In genomic region chrX:31764001-31764400, GRCm38 (mm10) we compare ENCODE assay signal across 27 mouse cellular contexts. TPM values are rescaled to one million over a fixed set of nuclear protein-coding genes. Genes with fewer than 3 reads are reported as not detected.
DNase-seq lines count a peak whose midpoint lies in the region; ATAC-seq and TF ChIP-seq lines count a peak whose summit lies in the region.
"Had no signal": no experiment of that assay in that cellular context is flagged by ENCODE, and none has a peak within 500 bp of the region (broad histone marks: within the 10 kb centered on the region; RNA-seq: fewer than 3 reads in every experiment).

No protein-coding gene starts in this region.

- no peak for TF ChIP-seq POLR2A in MEL (IDR thresholded peaks at IDR 0.05; ENCODE audit: control insufficient read depth in 1 of 2, insufficient read depth in 1 of 2, low read depth in 1 of 2, low read length in 2 of 2, poor library complexity in 1 of 2)

- intact Hi-C loops in heart, postnatal 36 days (cut with DNase I): no loop called here

- no peak overlapping the region for H3K9ac ChIP-seq in heart, postnatal 0 days (replicated peaks; ENCODE audit: low read depth, low read length)
- H3K9ac ChIP-seq in lung, postnatal 0 days (replicated peaks; ENCODE audit: low read depth): no peak overlapping the region
- no peak overlapping the region for H3K9ac ChIP-seq in MEL (ENCODE audit: control insufficient read depth, low read depth, low read length, poor library complexity, severe bottlenecking)

- peak; percentile 68 for DNase-seq in heart, postnatal 0 days (ENCODE audit: low spot score)
- no peak for DNase-seq in heart, postnatal 36 days
- DNase-seq in lung, postnatal 0 days (ENCODE audit: low spot score): peak; percentile 67
- no peak for DNase-seq in lung, postnatal 4 days
- peak; percentile 1 for DNase-seq in MEL (ENCODE audit: low read depth, low spot score)
- no peak for DNase-seq in left cerebral cortex, adult 8-10 months (ENCODE audit: low spot score in 2 of 2)
- DNase-seq: adrenal gland, adult 2 months; adrenal gland, adult 8-10 months; adrenal gland, postnatal 10 days; adrenal gland, postnatal 14 days; adrenal gland, postnatal 25 days; adrenal gland, postnatal 36 days; B cell, adult 2 months; cerebellum, adult 11 months; cerebellum, adult 11-12 months; cerebellum, adult 18-20 months; cerebellum, adult 2 months had no signal

- no peaks in the 10 kb centered on the region for H3K27me3 ChIP-seq in heart, postnatal 0 days (ENCODE audit: control insufficient read depth, insufficient read depth, low read length)
- no peaks in the 10 kb centered on the region for H3K27me3 ChIP-seq in lung, postnatal 0 days (replicated peaks; ENCODE audit: insufficient read depth, low read length)
- H3K27me3 ChIP-seq in MEL (ENCODE audit: control insufficient read depth in 1 of 2, insufficient read depth in 2 of 2, low read length in 2 of 2): no peaks in the 10 kb centered on the region
- H3K27me3 ChIP-seq: CH12.LX, Patski had no signal

- WGBS in heart, postnatal 0 days: 58% methylated on average over 1 of the region's 1 CpGs
- WGBS in lung, postnatal 0 days: 76% methylated on average over 1 of the region's 1 CpGs

- no peak for ATAC-seq in heart, postnatal 0 days (ENCODE audit: insufficient read depth, low read depth)
- ATAC-seq in lung, postnatal 0 days: no peak
- ATAC-seq: activated CD4-positive, CD25-positive, alpha-beta regulatory T cell, adult 4 months; CD4-positive, CD25-positive, alpha-beta regulatory T cell, adult 4 months; Patski had no signal

- no peak overlapping the region for H3K4me3 ChIP-seq in heart, postnatal 0 days (ENCODE audit: low read depth, low read length)
- no peak overlapping the region for H3K4me3 ChIP-seq in lung, postnatal 0 days (ENCODE audit: low read depth, low read length)
- no peak overlapping the region for H3K4me3 ChIP-seq in MEL (ENCODE audit: control insufficient read depth in 1 of 2, insufficient read depth in 1 of 2, low read depth in 2 of 2, low read length in 2 of 2)

- H3K4me1 ChIP-seq in heart, postnatal 0 days (ENCODE audit: control insufficient read depth, insufficient read depth): no peaks in the 10 kb centered on the region
- H3K4me1 ChIP-seq in lung, postnatal 0 days (ENCODE audit: insufficient read depth, low read depth, low read length): no peaks in the 10 kb centered on the region
- no peaks in the 10 kb centered on the region for H3K4me1 ChIP-seq in MEL (ENCODE audit: control insufficient read depth in 1 of 2, insufficient read depth in 2 of 2, low read length in 2 of 2)

- no peak for TF ChIP-seq EP300 in heart, postnatal 0 days (IDR thresholded peaks at IDR 0.05; ENCODE audit: low read depth)
- no peak for TF ChIP-seq EP300 in lung, postnatal 0 days (IDR thresholded peaks at IDR 0.05)
- TF ChIP-seq EP300 in MEL (IDR thresholded peaks at IDR 0.05; ENCODE audit: low read depth in 1 of 2, low read length in 2 of 2): no peak

- no peak for TF ChIP-seq CTCF in heart, postnatal 0 days (IDR thresholded peaks at IDR 0.05; ENCODE audit: low read depth)
- TF ChIP-seq CTCF in lung, postnatal 0 days (IDR thresholded peaks at IDR 0.05): no peak
- TF ChIP-seq CTCF in MEL (IDR thresholded peaks at IDR 0.05 in 2 of 3, conservative IDR thresholded peaks at IDR 0.05 in 1 of 3; ENCODE audit: control insufficient read depth in 1 of 3, insufficient read depth in 1 of 3, low read depth in 2 of 3, low read length in 3 of 3, poor library complexity in 1 of 3, severe bottlenecking in 1 of 3): no peak

- no peak for TF ChIP-seq RAD21 in MEL (IDR thresholded peaks at IDR 0.05; ENCODE audit: low read depth, low read length)

- no peak overlapping the region for H3K4me2 ChIP-seq in heart, postnatal 0 days (ENCODE audit: low read depth, low read length)
- no peak overlapping the region for H3K4me2 ChIP-seq in lung, postnatal 0 days (replicated peaks; ENCODE audit: low read depth, low read length)

- H3K9me3 ChIP-seq in heart, postnatal 0 days (replicated peaks; ENCODE audit: control insufficient read depth, low read length): peaks cover 64% of the 10 kb centered on the region
- peaks cover 44% of the 10 kb centered on the region for H3K9me3 ChIP-seq in lung, postnatal 0 days (ENCODE audit: low read length)
- no peaks in the 10 kb centered on the region for H3K9me3 ChIP-seq in MEL (replicated peaks; ENCODE audit: insufficient read depth, low read length)

- no peaks in the 10 kb centered on the region for H3K79me2 ChIP-seq in MEL (ENCODE audit: control insufficient read depth, insufficient read depth, low read length, poor library complexity)

- no peaks in the 10 kb centered on the region for H3K36me3 ChIP-seq in heart, postnatal 0 days (replicated peaks; ENCODE audit: control insufficient read depth, insufficient read depth, low read length)
- H3K36me3 ChIP-seq in lung, postnatal 0 days (ENCODE audit: insufficient read depth, low read length): no peaks in the 10 kb centered on the region
- H3K36me3 ChIP-seq in MEL (ENCODE audit: control insufficient read depth in 1 of 2, insufficient read depth in 2 of 2, low read length in 2 of 2): no peaks in the 10 kb centered on the region
- H3K36me3 ChIP-seq: G1E had no signal

- H3K27ac ChIP-seq in heart, postnatal 0 days (ENCODE audit: low read depth): no peak overlapping the region
- no peak overlapping the region for H3K27ac ChIP-seq in lung, postnatal 0 days (ENCODE audit: low read length)
- no peak overlapping the region for H3K27ac ChIP-seq in MEL (ENCODE audit: control insufficient read depth, low read depth, low read length)

TF ChIP-seq in MEL, 35 proteins besides CTCF, POLR2A, EP300 and RAD21:
- no peak for TF ChIP-seq HCFC1 (IDR thresholded peaks at IDR 0.05; ENCODE audit: low read depth, low read length)
- TF ChIP-seq MEF2A (IDR thresholded peaks at IDR 0.05; ENCODE audit: extremely low read depth, insufficient replicate concordance, low read depth, low read length, poor library complexity, severe bottlenecking): no peak
- TF ChIP-seq USF2 (IDR thresholded peaks at IDR 0.05; ENCODE audit: borderline replicate concordance in 1 of 2, insufficient read depth in 1 of 2, low read depth in 1 of 2, low read length in 2 of 2): no peak
- no peak for TF ChIP-seq TAL1 (IDR thresholded peaks at IDR 0.05; ENCODE audit: low read length)
- no peak for TF ChIP-seq MAZ (IDR thresholded peaks at IDR 0.05; ENCODE audit: low read depth, low read length)
- TF ChIP-seq USF1 (IDR thresholded peaks at IDR 0.05; ENCODE audit: low read depth, low read length): no peak
- TF ChIP-seq JUND (IDR thresholded peaks at IDR 0.05; ENCODE audit: low read depth, low read length): no peak
- TF ChIP-seq CHD2 (IDR thresholded peaks at IDR 0.05; ENCODE audit: low read length): no peak
- no peak for TF ChIP-seq ZMIZ1 (IDR thresholded peaks at IDR 0.05; ENCODE audit: low read depth, low read length)
- TF ChIP-seq E2F4 (IDR thresholded peaks at IDR 0.05; ENCODE audit: borderline replicate concordance, low read depth, low read length): no peak
- TF ChIP-seq ELF1 (IDR thresholded peaks at IDR 0.05; ENCODE audit: low read depth, low read length): no peak
- TF ChIP-seq POLR2AphosphoS2 (IDR thresholded peaks at IDR 0.05; ENCODE audit: low read length): no peak
- no peak for TF ChIP-seq POLR2AphosphoS5 (IDR thresholded peaks at IDR 0.05; ENCODE audit: borderline replicate concordance, low read depth, low read length)
- TF ChIP-seq TBP (IDR thresholded peaks at IDR 0.05; ENCODE audit: low read depth, low read length): no peak
- no peak for TF ChIP-seq ZNF384 (IDR thresholded peaks at IDR 0.05; ENCODE audit: low read depth, low read length)
- no peak for TF ChIP-seq BHLHE40 (IDR thresholded peaks at IDR 0.05; ENCODE audit: borderline replicate concordance, low read depth, low read length)
- TF ChIP-seq SIN3A (IDR thresholded peaks at IDR 0.05; ENCODE audit: low read length): no peak
- no peak for TF ChIP-seq ETS1 (IDR thresholded peaks at IDR 0.05; ENCODE audit: low read depth, low read length)
- no peak for TF ChIP-seq SMC3 (IDR thresholded peaks at IDR 0.05; ENCODE audit: low read depth, low read length)
- TF ChIP-seq RCOR1 (IDR thresholded peaks at IDR 0.05; ENCODE audit: low read depth, low read length): no peak

RNA-seq across cellular contexts. Expression of gene Btbd35f25, which starts 47.0 kb away (rescaled TPM):
- total RNA-seq in heart, postnatal 0 days (2014; rRNA removed; ENCODE audit: low replicate concordance): not detected in 2 replicates
- polyA plus RNA-seq in heart, postnatal 0 days (2015; fragmentation: Nextera tagmentation; extraction: Ambion mirVana): not detected in 2 replicates
- total RNA-seq in heart, postnatal 36 days (2021): not detected
- not detected in 2 replicates for polyA plus RNA-seq in lung, postnatal 0 days (2015; fragmentation: Nextera tagmentation; extraction: Ambion mirVana)
- not detected in 2 replicates for total RNA-seq in MEL (2012; rRNA removed)
- not detected for polyA plus RNA-seq in MEL (2012; ENCODE audit: insufficient read depth in 1 of 2, insufficient read length in 2 of 2, low read depth in 1 of 2, low replicate concordance in 2 of 2, missing spikeins in 1 of 2)
- total RNA-seq in left cerebral cortex, adult 8-10 months (2022): not detected
- total RNA-seq: adrenal gland, adult 18-20 months; adrenal gland, adult 2 months; adrenal gland, adult 8-10 months; adrenal gland, postnatal 10 days; adrenal gland, postnatal 14 days; adrenal gland, postnatal 25 days; adrenal gland, postnatal 36 days; adrenal gland, postnatal 4 days; CH12.LX; ES-E14; G1E had no signal
- polyA plus RNA-seq: activated CD4-positive, CD25-positive, alpha-beta regulatory T cell, adult 4 months; adrenal gland, adult 2 months; brain, embryonic 14.5 days; C2C12; CD4-positive, CD25-positive, alpha-beta regulatory T cell, adult 4 months; cerebellum, adult 2 months; G1E; Patski had no signal

Comparison
In these comparisons a context has a peak if more than half of its experiments do, and no peak if none do; other contexts are left out.
1. DNase-seq: peak in heart, postnatal 0 days (single experiment), lung, postnatal 0 days (single experiment) and MEL (single experiment); none in heart, postnatal 36 days (0 of 2), lung, postnatal 4 days (0 of 2) and left cerebral cortex, adult 8-10 months (0 of 2).